In genomic region chr4:59196346-59197077, GRCm38 (mm10) we compare ENCODE assay signal across 8 mouse cellular contexts. TPM values are rescaled to one million over a fixed set of nuclear protein-coding genes. Genes with fewer than 3 reads are reported as not detected.
DNase-seq lines count a peak whose midpoint lies in the region; ATAC-seq and TF ChIP-seq lines count a peak whose summit lies in the region.

No protein-coding gene starts in this region.

- no peaks in the 10 kb centered on the region for H3K9me3 ChIP-seq in hindbrain, embryonic 12.5 days (replicated peaks)
- H3K9me3 ChIP-seq in hindbrain, postnatal 0 days (ENCODE audit: low read length), result no peaks in the 10 kb centered on the region

- 0 out of 2 replicates have a peak overlapping the region, but pooled peaks have one; percentile 23 for H3K27ac ChIP-seq in hindbrain, embryonic 12.5 days
- H3K27ac ChIP-seq in hindbrain, postnatal 0 days, result no peak overlapping the region
- H3K27ac ChIP-seq in brown adipose tissue, adult 24 weeks (replicated peaks; ENCODE audit: low read depth, low read length), result 0 out of 2 replicates have a peak overlapping the region, but pooled peaks have one; percentile 17

- H3K4me1 ChIP-seq in hindbrain, embryonic 12.5 days, result peaks cover 25% of the 10 kb centered on the region
- peaks cover 15% of the 10 kb centered on the region for H3K4me1 ChIP-seq in hindbrain, postnatal 0 days (ENCODE audit: insufficient read depth, low read length)
- peaks cover 47% of the 10 kb centered on the region for H3K4me1 ChIP-seq in brown adipose tissue, adult 24 weeks (ENCODE audit: control insufficient read depth, insufficient read depth, insufficient read length, low read length)

- no peaks in the 10 kb centered on the region for H3K36me3 ChIP-seq in hindbrain, embryonic 12.5 days
- no peaks in the 10 kb centered on the region for H3K36me3 ChIP-seq in hindbrain, postnatal 0 days (ENCODE audit: insufficient read depth, low read length)
- peaks cover 6% of the 10 kb centered on the region for H3K36me3 ChIP-seq in myocyte (ENCODE audit: control insufficient read depth, insufficient read depth)

- DNase-seq in hindbrain, postnatal 0 days (ENCODE audit: low spot score), result no peak
- peak; percentile 27 for DNase-seq in kidney, postnatal 10 days
- no peak for DNase-seq in right cerebral cortex, adult 18-20 months
- DNase-seq in retina, postnatal 1 day, result no peak
- no peak for DNase-seq in thymus, postnatal 4 days

- no peak overlapping the region for H3K9ac ChIP-seq in hindbrain, embryonic 12.5 days
- no peak overlapping the region for H3K9ac ChIP-seq in hindbrain, postnatal 0 days (replicated peaks; ENCODE audit: low read length)

- H3K27me3 ChIP-seq in hindbrain, embryonic 12.5 days, result no peaks in the 10 kb centered on the region
- no peaks in the 10 kb centered on the region for H3K27me3 ChIP-seq in hindbrain, postnatal 0 days (ENCODE audit: insufficient read depth, low read length)
- no peaks in the 10 kb centered on the region for H3K27me3 ChIP-seq in myocyte (ENCODE audit: control insufficient read depth, insufficient read depth, insufficient read length)

- no peak overlapping the region for H3K4me2 ChIP-seq in hindbrain, embryonic 12.5 days (replicated peaks)
- no peak overlapping the region for H3K4me2 ChIP-seq in hindbrain, postnatal 0 days (ENCODE audit: low read depth, low read length)
- H3K4me2 ChIP-seq in myocyte (ENCODE audit: low read depth), result peak overlapping the region; percentile 89

- ATAC-seq in hindbrain, embryonic 12.5 days (ENCODE audit: low FRiP score), result no peak
- no peak for ATAC-seq in hindbrain, postnatal 0 days

- TF ChIP-seq POLR2A in myocyte (IDR thresholded peaks at IDR 0.05; ENCODE audit: insufficient read length, low read depth), result no peak

- no peak overlapping the region for H3ac ChIP-seq in myocyte (ENCODE audit: control insufficient read depth, insufficient read length)

- no peak overlapping the region for H3K4me3 ChIP-seq in hindbrain, embryonic 12.5 days
- H3K4me3 ChIP-seq in hindbrain, postnatal 0 days (ENCODE audit: low read length), result no peak overlapping the region
- no peak overlapping the region for H3K4me3 ChIP-seq in brown adipose tissue, adult 24 weeks (ENCODE audit: insufficient read depth, low read depth, low read length)
- peak overlapping the region; percentile 0 for H3K4me3 ChIP-seq in myocyte

- peaks cover 100% of the 10 kb centered on the region for H3K79me2 ChIP-seq in myocyte (ENCODE audit: control insufficient read depth, insufficient read depth)

- 45% methylated on average over 12 of the region's 12 CpGs for WGBS in hindbrain, embryonic 12.5 days
- WGBS in hindbrain, postnatal 0 days, result 30% methylated on average over 12 of the region's 12 CpGs

- TF ChIP-seq CTCF in hindbrain, postnatal 0 days (IDR thresholded peaks at IDR 0.05; ENCODE audit: low read depth), result no peak

TF ChIP-seq in myocyte, 11 proteins besides CTCF, POLR2A, EP300 and RAD21:
- peak; percentile 13 for TF ChIP-seq POLR2AphosphoS2 (IDR thresholded peaks at IDR 0.05; ENCODE audit: insufficient read length, low read depth)
- no peak for TF ChIP-seq SRF (IDR thresholded peaks at IDR 0.05; ENCODE audit: control insufficient read depth, insufficient read length, low read depth)

RNA-seq across cellular contexts. Expression of gene Ugcg, which starts 7.5 kb away (rescaled TPM):
- polyA plus RNA-seq in hindbrain, embryonic 12.5 days (2016; fragmentation: Nextera tagmentation; extraction: Ambion mirVana), result 17.5 and 17.9 TPM in 2 replicates
- total RNA-seq in hindbrain, postnatal 0 days (2014; rRNA removed), result 46.5 and 46.8 TPM in 2 replicates
- polyA plus RNA-seq in hindbrain, postnatal 0 days (2015; fragmentation: Nextera tagmentation; extraction: Ambion mirVana), result 19.1 and 20.7 TPM in 2 replicates
- 5.9 and 7.0 TPM in 2 replicates for polyA plus RNA-seq in brown adipose tissue, adult 24 weeks (2012; ENCODE audit: insufficient read depth, insufficient read length, missing spikeins)
- 24.0 TPM for polyA plus RNA-seq in myocyte (2012; fragmentation: generic; extraction: Trizol)

RNA-seq across cellular contexts. Expression of gene AI481877, which starts 57.7 kb away (rescaled TPM):
- not detected in 2 replicates for polyA plus RNA-seq in hindbrain, embryonic 12.5 days (2016; fragmentation: Nextera tagmentation; extraction: Ambion mirVana)
- not detected in 2 replicates for total RNA-seq in hindbrain, postnatal 0 days (2014; rRNA removed)
- 0.05 TPM in 1 of 2 replicates, not detected in the other for polyA plus RNA-seq in hindbrain, postnatal 0 days (2015; fragmentation: Nextera tagmentation; extraction: Ambion mirVana)
- polyA plus RNA-seq in brown adipose tissue, adult 24 weeks (2012; ENCODE audit: insufficient read depth, insufficient read length, missing spikeins), result not detected in 2 replicates
- polyA plus RNA-seq in myocyte (2012; fragmentation: generic; extraction: Trizol), result 0.01 TPM
